Mouse (Mus musculus) CH12F3 (cell line): ENCODE results near the gene Hivep1.

Experiments used
- in situ Hi-C: fragments of 300-500 bp; cut with MboI; formaldehyde crosslinking; loops from 2 replicates; pipeline ENCODE4 v1.14.3; 2020; ENCODE audit warnings: low sequenced_read_pairs

The Hivep1 gene

DNA sequence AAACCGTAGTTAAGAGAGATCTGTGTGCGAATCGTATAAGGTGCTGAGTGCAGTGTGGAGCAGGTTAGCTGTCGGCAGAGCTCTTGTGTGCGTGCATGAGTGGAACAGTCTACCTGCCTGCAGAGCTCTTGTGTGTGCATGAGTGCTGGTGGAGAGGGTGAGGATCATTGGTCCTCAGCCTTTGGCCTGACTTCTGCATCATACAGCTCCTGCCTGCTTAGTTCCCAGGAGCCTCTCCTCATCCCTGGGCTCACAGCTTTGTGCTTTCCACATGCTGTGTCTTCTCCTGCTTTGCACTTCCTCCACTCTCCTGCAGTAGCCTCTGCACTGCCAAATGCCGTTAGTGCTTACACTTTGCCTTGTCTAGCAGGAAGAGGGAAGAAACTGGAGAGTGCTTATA lies 60.2 kb downstream of the Hivep1 start:
- in situ Hi-C loops: no loop called here

DNA sequence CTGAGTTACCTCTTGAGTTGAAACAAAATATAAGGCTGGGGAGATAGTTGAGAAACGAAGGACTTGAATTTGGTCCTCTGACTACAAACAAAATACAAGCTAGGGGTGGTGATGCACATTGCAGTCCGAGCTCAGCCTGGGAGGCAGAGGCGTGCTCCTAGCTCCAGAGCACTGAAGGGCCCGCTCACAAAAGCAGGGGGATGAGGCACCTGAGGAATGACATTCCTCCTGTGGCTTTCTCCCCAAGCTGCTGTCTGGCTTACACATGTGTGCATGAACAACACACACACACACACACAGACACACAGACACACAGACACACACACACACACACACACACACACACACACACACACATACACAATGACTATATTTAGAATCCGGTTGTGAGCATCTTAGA lies 60.9 kb downstream of the Hivep1 start:
- in situ Hi-C loops: no loop called here

DNA sequence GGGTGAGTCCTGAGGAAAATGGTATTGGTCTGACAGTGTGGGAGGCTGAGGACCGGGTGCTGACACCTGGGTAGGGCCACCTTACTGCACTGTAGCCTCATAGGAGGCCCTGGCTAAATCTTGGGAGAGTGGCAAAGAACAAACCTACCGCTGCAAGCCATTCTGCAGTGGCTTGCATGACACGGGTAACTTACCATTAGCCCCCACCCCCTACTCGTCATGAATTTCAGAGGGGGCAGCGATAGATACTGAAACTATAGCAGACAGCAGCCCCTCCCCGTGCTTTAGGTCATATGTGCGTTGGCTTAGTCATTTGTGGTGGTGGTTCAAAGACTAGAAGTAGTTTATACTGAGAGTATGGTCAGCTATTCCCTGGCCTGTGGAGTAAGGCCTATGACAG lies 61.8 kb downstream of the Hivep1 start:
- in situ Hi-C loops: no loop called here

DNA sequence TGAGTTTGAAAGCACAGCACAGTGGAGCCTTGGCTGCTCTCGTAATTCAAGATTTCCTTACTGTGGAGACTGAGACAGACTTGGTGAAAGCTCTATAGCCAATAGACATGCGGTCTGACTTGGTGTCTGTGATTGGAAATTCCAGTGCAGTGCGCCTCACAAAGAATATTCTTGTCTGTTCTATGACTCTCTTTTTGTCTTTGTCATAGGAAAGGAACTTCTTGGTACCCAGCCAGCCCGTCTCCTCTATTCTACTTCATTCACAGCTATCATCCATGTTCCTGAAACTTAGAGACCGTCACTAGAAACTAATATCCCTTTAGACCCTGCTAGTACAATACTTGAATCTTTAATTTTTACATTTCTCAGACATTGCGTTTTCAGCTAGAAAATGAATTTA lies 64.5 kb downstream of the Hivep1 start:
- in situ Hi-C loops: no loop called here

DNA sequence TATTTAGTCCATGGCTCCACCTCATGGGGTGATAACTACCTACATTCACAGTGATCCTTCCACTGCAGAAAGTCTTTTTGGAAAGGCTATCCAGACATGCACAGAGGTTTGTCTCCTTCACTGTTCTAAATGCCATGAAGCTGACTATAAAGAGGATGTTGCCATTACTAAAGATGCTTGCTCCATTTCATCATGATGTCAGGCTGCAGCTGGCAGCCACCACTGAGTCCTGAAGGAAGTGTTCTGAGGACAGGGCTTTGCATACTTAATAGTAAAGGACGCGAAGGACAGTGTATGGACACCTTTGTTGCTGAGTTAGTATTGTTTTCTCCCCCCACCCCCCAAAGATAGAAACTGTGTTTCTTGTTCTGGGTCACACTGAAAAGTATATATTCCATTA lies 67.2 kb downstream of the Hivep1 start:
- in situ Hi-C loops: no loop called here

DNA sequence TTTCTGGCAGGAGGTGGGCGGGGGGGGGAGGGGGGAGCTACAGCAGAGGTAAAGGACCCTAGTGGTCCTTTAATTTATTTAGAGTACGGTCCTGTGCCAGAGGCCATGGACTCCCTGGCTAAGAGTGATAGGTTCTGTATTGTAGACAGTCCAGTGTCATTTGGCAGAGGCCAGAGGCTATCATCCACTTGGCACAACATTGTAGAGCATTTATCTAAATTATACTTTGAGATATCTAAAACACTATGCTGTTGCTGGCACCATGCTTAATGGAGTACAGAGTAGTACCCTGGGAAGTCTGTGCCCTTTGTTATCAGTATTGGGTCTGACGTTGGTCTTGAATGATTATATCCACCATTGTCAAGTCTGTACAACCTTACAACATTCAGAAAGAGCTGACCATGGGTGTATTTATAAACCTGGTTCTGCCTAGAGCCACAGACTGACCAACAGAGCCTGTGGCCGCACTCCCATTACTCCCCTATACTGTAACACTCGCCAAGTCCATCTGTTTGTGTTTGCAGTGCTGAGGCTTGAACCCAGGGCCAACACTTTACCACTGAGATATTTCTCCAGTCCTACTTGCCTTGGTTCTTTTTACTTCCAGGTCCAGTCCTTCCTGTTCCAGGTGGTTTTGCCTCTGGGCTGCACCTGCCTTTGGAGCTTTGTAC lies 69.4 kb downstream of the Hivep1 start:
- in situ Hi-C loops: no loop called here

DNA sequence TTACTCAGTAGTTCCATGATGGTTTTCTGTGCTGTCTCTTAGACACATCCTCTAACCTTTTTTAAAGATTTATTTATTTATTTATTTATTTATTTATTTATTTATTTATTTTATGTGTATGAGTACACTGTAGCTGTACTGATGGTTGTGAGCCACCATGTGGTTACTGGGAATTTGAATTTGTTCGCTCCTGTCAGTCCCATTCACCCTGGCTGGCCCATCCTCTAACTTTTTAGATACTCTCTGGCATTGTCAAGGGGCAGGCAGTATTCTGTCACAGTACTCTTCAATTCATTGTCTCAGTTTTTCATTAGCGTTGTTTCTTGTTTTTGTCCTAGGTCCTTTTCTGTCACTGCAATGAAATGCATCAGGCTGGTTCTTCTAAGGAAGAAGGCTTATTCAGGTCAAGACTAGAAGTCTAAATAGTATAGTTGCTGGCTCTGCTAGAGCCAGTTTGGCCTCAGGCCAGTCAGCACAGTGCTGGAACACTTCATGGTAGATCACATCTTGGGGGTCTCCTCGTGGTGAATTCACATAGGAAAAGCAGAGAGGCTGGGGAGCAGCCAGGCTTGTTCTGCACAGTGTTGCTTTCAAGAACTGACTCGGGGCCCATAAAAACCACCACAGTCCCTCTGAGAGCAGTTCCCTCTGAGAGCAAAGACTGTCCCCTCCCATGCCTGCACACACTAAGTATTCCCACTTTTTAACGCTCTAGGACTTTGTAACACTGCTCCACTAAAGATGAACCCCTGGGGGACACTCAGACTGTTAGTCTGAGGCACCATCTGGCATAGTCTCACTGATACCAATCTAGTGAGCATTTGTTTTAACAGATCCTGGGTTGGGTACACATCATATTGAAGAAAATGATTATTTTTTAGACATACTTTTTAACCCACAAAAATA lies 70.2 kb downstream of the Hivep1 start:
- in situ Hi-C loops: no loop called here

DNA sequence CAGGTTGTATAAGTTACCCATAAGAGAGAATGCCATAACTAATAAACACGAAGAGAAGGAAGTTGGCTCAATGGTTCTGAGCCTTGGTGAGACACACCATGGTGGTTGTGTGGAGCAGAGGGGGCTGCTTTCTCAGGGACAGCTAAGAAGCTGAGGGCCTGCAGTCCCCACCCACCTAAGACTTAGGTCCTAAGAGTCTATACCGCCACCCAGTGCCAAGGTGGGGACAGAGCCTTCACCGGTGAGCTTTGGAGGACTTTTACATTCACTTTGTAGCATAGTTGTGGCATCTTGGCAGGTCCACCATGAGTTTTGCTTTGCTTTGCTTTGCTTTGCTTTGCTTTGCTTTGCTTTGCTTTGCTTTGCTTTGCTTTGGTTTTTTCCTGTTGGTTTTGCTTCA lies 92.8 kb downstream of the Hivep1 start:
- in situ Hi-C loops: no loop called here

DNA sequence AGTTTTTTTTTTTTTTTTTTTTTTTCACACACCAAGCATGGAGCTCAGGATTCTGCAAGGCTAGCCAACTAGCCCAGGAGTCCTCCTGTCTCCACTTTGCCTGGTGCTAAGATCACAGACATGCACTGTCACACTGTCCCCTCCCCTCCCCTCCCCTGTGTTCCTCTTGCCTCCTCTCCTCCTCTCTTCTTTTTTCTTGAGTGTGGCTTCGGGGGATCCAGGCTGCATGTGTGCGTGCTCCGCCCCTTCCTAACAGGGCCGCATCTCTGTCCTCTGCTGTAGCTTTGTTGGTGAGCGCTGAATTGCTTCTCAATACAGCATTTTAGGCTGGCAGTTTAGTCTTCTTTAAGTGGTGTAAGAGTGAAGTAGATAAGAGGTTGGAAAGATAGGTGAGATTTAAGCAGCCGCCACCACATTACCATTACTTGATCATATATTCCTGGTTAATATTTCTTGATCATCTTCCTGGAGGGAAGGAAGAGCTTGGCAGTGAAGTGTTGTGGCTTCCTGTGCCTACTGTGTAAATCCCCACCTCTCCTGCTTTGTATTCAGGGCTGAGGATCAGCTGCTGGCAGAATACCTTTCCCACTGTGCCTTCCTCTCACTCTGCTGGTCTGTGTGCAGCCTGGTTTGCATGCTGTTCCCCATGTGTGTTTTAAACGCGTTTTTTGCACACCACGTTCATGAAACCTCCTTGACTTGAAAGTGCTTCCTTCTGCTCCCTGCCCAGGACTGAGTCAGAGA lies 97.7 kb downstream of the Hivep1 start:
- in situ Hi-C loops: no loop called here

DNA sequence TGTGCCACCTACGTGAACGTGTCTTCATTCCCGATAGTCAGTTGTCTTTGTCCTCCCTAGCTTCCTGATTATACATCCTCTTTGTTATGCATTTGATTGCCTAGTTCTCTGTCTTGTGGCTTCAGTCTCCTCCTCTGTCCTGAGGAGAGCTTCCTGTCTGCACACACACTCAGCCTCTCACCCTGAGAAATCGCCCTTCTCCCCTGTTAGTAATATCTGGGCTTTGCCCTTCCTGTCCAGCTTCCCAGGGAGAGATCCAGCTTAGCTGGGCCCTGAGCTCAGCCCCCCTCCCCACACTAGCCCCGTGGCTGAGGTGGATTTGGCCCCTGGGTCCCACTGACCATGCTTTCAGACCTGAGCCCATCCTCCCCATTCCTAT lies 98.2 kb downstream of the Hivep1 start:
- in situ Hi-C loops: no loop called here

DNA sequence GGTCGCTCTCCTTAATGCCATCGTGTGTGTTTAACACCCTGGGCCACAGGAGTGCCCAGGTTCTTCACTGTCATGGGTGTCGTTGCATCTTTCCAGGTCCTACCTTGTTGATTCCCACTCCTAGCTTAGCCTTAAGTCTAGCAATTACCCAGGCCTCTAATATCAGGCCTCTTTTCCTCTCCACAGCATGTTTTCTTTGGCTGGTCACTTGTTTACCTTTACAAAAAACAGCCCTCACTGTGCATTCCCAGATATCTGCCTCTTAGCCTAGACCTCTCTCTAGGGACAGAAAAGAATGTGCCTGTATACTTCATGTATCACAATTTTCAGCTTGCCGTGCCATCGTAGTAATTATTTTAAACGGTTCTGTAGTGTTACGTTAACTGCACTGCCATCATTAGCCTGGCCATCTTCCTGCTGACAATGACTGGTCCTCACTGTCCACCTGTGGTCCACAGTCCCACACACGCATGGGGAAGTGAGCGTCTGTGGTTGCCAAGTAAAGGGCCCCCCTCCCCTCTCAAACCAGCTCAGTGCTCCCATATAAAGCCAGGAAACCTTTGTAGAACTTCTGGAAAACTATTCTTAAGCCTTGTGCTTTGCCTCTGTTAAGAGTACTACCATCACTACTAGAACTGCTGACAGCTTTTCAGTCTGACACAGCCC lies 98.8 kb downstream of the Hivep1 start:
- in situ Hi-C loops: no loop called here

DNA sequence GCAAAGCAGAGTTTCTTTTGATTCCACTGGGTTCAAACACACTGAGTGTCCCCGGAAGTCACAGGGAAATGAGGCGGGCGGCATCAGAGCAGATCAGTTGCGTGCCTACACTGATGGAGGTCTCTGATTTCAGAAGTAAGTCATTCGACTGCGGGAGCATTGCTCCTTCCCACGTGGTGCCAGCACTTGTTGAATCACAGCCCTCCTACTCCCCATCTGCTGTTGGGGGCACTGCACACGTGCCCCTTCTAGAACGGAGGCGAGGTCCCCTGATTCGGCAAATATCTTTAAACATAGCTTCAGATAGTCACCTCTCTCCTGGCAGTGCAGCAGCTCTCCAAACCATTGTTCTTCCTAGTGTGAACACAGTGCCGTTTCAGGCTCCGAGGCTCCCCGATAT lies 106.4 kb downstream of the Hivep1 start:
- in situ Hi-C loops: no loop called here

DNA sequence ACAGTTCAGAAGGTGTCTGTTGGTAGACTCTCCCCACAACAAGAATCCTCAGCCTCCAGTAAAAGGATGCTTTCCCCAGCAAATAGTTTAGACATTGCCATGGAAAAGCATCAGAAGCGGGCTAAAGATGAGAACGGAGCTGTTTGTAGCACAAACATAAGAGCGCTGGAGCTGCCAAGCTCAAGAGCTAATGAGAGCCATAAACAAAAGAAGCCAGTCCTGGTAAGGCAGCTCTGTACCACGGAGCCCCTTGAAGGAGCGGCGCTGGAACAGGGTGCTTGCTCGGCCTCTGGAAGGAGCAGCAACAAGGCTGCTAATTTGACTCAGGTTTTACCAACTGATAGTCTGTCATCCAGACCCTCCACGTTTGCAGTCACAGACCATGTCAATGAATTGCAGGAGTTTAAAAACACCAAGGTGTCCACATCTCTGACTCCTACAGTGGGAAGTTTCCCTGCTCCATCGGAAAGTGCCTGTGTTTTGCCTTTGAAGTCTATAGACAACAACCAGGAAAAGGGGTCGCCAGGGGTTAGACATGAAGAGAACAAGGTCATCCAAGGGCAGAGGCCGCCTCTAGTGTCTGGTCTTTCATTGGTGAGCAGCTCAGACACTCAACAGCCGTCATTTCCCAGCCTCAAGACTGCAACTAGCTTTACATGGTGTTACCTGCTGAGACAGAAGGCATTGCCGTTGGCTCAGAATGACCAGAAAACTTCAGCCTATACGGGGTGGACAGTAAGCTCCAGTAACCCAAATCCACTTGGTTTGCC lies 107.8 kb downstream of the Hivep1 start:
- in situ Hi-C loops: no loop called here

DNA sequence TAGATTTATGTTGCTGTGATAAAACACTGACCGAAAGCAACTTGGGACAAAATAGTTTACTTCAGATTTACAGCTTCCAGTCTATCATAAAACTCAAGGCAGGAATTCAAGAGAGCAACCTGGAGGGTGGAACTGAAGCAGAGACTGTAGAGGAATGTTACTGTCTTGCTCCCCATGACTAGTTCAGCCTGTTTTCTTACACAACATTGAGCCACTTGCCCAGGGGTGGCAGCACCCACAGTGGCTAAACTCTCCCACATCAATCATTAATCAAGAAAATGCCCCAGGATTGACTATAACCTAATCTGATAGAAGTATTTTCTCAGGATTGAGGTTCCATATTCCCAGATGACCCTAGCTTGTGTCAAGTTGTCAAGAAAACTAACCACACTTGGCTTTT lies 119.0 kb downstream of the Hivep1 start:
- in situ Hi-C loops: no loop called here

DNA sequence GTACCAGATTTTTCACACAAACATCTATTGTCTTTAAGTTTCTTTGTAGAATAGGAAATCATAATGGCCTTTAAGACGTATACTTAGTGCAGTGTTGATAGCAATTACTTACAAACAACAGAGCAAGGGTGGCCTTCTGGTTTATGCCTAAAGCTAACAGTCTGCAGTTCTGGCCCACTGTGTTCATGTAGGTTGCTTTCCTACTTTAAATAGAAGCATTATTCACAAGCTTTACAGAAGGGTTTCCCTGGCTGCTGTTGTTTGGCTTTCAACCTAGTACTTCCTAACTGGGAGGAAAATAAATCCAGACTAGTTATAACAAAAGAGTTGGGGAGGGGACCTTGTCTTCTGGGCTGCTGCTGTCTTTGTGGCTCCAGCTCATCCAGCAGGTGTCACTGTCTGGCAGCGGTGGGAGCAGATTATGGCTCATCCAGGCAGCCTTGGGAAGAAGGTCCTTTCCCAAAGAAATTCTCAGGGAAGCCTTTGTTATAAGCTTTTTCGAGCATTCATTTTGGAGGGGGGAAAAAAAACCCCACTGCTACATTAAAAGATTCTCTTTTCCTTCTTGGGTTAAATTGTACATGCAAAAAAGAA lies 123.1 kb downstream of the Hivep1 start:
- in situ Hi-C loops: no loop called here

DNA sequence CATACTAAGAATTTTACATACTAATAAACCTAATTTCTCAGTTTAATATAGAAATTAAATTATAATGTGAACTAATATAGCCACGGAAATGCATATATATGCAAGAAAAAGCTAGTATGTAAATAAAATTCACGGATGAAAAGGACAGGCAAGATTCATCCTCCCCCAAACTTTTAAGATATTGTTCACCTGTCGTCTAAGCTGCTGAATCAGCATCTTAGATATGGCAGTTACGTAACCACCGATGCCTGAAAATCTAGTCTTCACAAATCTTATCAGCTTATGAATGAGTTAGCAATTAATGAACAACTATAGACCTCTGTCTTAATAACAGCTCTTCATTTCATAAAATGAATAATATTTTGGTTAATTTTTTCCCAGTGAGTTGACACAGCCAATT lies 130.8 kb downstream of the Hivep1 start:
- in situ Hi-C loops: no loop called here

DNA sequence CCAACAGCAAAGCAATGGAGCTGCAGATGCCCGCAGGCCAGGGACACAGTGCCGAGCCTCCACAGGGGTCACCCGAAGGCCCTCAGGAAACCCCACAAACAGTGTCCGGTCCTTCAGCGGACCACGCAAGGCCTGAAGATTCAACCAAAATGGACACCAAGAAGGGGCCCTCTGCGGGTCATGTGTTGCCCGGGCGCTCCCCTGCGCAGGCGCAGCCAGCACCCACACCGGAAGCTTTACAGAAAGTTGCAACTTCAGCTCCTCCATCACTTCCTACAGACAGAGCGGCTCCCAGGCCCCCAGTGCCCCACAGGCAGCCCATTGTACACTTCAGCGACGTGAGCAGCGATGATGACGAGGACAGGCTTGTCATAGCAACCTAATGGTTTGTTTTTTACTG lies 132.3 kb downstream of the Hivep1 start:
- in situ Hi-C loops: no loop called here

DNA sequence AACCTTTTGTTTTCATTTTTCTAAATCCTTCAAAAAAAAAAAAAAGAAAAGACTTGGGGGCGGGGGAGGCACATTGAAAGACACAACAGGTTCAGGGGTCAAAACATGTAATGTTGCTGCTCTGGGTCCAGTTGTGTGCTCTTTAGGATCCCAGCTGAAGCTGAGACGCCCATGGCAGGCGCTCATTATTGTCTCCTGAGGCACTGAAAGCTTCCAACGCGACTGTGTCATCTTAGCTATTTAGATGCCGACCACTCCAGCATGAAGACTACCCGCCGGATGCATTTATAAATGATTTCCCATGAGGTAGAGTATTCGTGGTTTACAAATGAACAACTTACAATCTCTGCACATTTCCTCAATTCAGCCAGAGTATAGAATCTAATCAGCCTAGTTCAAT lies 141.2 kb downstream of the Hivep1 start:
- in situ Hi-C loops: no loop called here

DNA sequence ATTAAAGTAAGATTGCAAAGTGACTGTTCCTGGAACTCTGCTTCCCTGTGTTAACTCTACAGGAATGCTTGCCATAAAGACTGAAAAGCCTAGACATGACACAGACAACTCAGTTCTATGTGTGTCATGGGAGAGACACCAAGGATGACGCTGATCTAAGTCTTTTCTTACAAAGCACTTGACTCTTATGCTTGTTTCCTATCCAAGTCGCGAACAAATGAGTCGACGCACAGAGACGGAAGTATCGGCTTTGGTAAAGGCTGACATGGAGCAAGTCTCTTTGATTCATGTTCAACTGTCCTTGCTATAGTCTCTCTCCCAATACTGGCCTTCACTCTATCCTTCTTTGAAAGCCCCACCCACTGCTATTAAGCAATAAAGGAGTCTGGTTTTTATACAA lies 143.8 kb downstream of the Hivep1 start:
- in situ Hi-C loops: no loop called here

DNA sequence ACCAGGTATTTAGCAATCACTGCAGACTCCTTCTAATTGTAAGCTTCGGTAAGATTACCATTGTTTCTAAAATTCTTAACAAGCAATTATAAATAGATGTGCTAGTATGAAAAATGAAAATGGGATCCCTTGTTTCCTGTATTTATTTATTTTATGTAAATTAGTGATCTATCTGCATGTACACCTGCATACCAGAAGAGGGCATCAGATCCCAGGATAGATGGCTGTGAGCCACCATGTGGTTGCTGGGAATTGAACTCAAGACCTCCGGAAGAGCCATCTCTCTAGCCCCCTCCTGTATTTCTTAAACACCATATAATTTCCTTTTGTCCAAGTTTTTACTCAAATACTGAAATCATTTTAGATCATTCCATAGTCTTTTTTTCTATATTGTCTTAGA lies 145.8 kb downstream of the Hivep1 start:
- in situ Hi-C loops: no loop called here
